Mouse (Mus musculus) midbrain, embryonic 13.5 days (tissue): ENCODE measurements around the gene Rgl2. TPM values are rescaled to one million over a fixed set of nuclear protein-coding genes. Genes with fewer than 3 reads are reported as not detected.
A peak's percentile ranks its signal among the peaks of the same experiment; 100 is the strongest.

Experiments
- ATAC-seq: fragments of 200-750 bp; cut with Nextera tagmentation; 2 replicates; pipeline ENCODE4 v1.8.0; 2017; ENCODE audit warnings: mild to moderate bottlenecking, moderate TSS enrichment, moderate library complexity
- H3K27ac ChIP-seq: fragments of 300-500 bp; sonication (generic); 2 replicates; pipeline ENCODE4 v1.5.1; 2015; ENCODE audit warnings: inconsistent platforms, mild to moderate bottlenecking, moderate library complexity
- H3K27me3 ChIP-seq: fragments of 300-500 bp; sonication (generic); 2 replicates; pipeline ENCODE4 v1.6.1; 2015; ENCODE audit warnings: mild to moderate bottlenecking, inconsistent platforms
- H3K36me3 ChIP-seq: fragments of 300-500 bp; sonication (generic); 2 replicates; pipeline ENCODE4 v1.6.1; 2015; ENCODE audit warnings: mild to moderate bottlenecking, inconsistent platforms
- H3K4me1 ChIP-seq: fragments of 300-500 bp; sonication (generic); replicated peaks from 2 replicates; pipeline ENCODE4 v1.6.1; 2015; ENCODE audit warnings: inconsistent platforms
- H3K4me2 ChIP-seq: fragments of 300-500 bp; sonication (generic); replicated peaks from 2 replicates; pipeline ENCODE4 v1.6.1; 2015; ENCODE audit warnings: moderate library complexity, mild to moderate bottlenecking, inconsistent platforms
- H3K4me3 ChIP-seq: fragments of 300-500 bp; sonication (generic); replicated peaks from 2 replicates; pipeline ENCODE4 v1.5.1; 2015; ENCODE audit warnings: mild to moderate bottlenecking, inconsistent platforms
- H3K9ac ChIP-seq: fragments of 300-500 bp; sonication (generic); replicated peaks from 2 replicates; pipeline ENCODE4 v1.6.1; 2015; ENCODE audit warnings: mild to moderate bottlenecking, inconsistent platforms
- H3K9me3 ChIP-seq: fragments of 300-500 bp; sonication (generic); 2 replicates; pipeline ENCODE4 v1.6.1; 2016; ENCODE audit warnings: mild to moderate bottlenecking, inconsistent platforms
- WGBS: fragments of 180-500 bp; shearing (Covaris S2); methylation state at CpG from one replicate; pipeline ENCODE4 v1.1.7; 2015; 5-methylcytosine and 5-hydroxymethylcytosine counted together
- polyA plus RNA-seq: library from polyadenylated mRNA; unstranded; fragments of >200 nt; fragmentation: Nextera tagmentation; extraction: Ambion mirVana; gene quantifications from 2 replicates; pipeline ENCODE4 v1.2.1, GENCODE M21; 2015

Rgl2 gene
- polyA plus RNA-seq, 1 experiment from 2014 or later, result 56.9 TPM

GRCm38 (mm10) chr17:33909869-33910250 lies 19.5 kb upstream of the Rgl2 start:
- peak overlapping the region; percentile 83 for H3K4me2 ChIP-seq
- H3K27me3 ChIP-seq, result no peaks in the 10 kb centered on the region
- H3K9ac ChIP-seq, result peak overlapping the region; percentile 93
- WGBS, result 0% methylated on average over 14 of the region's 14 CpGs
- ATAC-seq, result no peak; the same call in 1 of the 2 replicates
- H3K4me3 ChIP-seq, result peak overlapping the region; percentile 89
- H3K36me3 ChIP-seq, result peaks cover 38% of the 10 kb centered on the region
- H3K9me3 ChIP-seq, result no peaks in the 10 kb centered on the region
- peak overlapping the region; percentile 85 for H3K27ac ChIP-seq
- peaks cover 44% of the 10 kb centered on the region for H3K4me1 ChIP-seq

DNA sequence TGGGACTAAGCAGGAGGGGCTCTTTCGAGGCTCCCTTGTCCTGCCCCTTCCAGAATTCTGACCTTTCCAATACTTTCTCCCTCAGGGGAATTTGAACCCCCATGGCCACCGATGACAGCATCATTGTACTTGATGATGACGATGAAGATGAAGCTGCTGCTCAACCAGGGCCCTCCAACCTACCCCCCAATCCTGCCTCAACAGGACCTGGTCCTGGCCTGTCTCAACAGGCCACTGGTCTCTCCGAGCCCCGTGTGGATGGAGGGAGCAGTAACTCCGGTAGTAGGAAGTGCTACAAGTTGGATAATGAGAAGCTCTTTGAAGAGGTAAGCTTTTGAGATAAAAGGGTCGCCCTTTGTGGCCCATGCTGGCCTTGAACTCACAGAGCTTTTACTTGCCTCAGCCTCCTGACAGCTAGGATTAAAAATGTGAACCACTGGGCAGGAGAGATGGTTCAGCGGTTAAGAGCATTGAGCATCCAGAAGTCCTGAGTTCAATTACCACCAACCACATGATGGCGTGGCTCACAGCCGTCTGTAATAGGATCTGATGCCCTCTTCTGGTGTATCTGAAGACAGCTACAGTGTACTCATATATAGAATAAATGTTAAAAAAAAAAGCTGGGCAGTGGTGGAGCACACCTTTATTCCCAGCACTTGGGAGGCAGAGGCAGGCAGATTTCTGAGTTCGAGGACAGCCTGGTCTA lies 18.8 kb upstream of the Rgl2 start:
- Histone ChIP-seq H3K9me3 (no peaks in the 10 kb centered on the region), H3K4me3 (peak overlapping the region; percentile 89), H3K9ac (peak overlapping the region; percentile 93), H3K36me3 (peaks cover 42% of the 10 kb centered on the region), H3K27me3 (no peaks in the 10 kb centered on the region), H3K4me1 (peaks cover 50% of the 10 kb centered on the region), H3K27ac (peak overlapping the region; percentile 85; the same call in 1 of the 2 replicates), H3K4me2 (peak overlapping the region; percentile 83)
- no peak for ATAC-seq
- WGBS, result 57% methylated on average over 11 of the region's 11 CpGs

DNA sequence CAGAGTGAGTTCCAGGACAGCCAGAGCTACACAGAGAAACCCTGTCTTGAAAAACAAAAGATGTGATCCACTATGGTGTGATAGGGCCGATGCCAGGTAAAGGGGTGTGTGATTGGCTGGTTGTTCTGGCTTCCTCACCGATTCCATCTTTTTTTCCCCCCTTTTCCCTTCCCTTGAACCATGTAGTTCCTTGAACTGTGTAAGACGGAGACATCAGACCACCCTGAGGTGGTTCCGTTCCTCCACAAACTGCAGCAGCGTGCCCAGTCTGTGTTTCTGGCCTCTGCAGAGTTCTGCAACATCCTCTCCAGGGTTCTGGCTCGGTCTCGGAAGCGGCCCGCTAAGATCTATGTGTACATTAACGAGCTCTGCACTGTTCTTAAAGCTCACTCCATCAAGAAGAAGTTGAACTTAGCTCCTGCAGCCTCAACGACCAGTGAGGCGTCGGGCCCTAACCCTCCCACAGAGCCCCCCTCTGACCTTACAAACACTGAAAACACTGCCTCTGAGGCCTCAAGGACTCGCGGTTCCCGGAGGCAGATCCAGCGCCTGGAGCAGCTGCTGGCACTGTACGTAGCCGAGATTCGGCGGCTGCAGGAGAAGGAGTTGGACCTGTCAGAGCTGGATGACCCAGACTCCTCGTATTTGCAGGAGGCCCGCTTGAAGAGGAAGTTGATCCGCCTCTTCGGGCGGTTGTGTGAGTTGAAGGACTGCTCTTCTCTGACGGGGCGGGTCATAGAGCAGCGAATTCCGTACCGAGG lies 18.1 kb upstream of the Rgl2 start:
- Histone ChIP-seq H3K27ac (no peak overlapping the region), H3K4me3 (0 out of 2 replicates have a peak overlapping the region, but pooled peaks have one; percentile 3), H3K36me3 (peaks cover 42% of the 10 kb centered on the region), H3K4me2 (peak overlapping the region; percentile 83; the same call in 1 of the 2 replicates), H3K9ac (peak overlapping the region; percentile 14; the same call in 1 of the 2 replicates), H3K4me1 (peaks cover 51% of the 10 kb centered on the region), H3K27me3 (no peaks in the 10 kb centered on the region), H3K9me3 (no peaks in the 10 kb centered on the region)
- no peak for ATAC-seq
- 93% methylated on average over 31 of the region's 31 CpGs for WGBS

DNA sequence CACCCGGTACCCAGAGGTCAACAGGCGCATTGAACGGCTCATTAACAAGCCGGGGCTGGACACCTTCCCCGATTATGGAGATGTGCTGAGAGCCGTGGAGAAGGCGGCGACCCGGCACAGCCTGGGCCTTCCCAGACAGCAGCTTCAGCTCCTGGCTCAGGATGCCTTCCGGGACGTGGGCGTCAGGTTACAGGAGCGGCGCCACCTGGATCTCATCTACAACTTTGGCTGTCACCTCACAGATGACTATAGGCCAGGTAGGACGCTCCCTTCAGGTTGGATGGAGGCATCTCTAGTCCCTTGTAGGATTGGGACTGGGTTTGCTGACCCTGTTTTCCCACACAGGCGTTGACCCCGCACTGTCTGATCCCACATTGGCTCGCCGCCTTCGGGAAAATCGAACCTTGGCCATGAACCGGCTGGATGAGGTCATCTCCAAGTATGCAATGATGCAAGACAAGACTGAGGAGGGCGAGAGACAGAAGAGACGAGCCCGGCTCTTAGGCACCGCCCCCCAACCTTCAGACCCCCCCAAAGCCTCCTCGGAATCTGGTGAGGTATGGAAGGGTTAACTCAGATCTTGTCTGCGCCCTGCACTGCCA lies 17.4 kb upstream of the Rgl2 start:
- ATAC-seq, result no peak
- no peak overlapping the region for H3K4me2 ChIP-seq
- H3K9ac ChIP-seq, result peak overlapping the region; percentile 14; the same call in 1 of the 2 replicates
- H3K4me3 ChIP-seq, result no peak overlapping the region
- H3K9me3 ChIP-seq, result no peaks in the 10 kb centered on the region
- H3K4me1 ChIP-seq, result peaks cover 57% of the 10 kb centered on the region
- H3K27me3 ChIP-seq, result no peaks in the 10 kb centered on the region
- H3K36me3 ChIP-seq, result peaks cover 42% of the 10 kb centered on the region
- 92% methylated on average over 28 of the region's 28 CpGs for WGBS
- no peak overlapping the region for H3K27ac ChIP-seq

DNA sequence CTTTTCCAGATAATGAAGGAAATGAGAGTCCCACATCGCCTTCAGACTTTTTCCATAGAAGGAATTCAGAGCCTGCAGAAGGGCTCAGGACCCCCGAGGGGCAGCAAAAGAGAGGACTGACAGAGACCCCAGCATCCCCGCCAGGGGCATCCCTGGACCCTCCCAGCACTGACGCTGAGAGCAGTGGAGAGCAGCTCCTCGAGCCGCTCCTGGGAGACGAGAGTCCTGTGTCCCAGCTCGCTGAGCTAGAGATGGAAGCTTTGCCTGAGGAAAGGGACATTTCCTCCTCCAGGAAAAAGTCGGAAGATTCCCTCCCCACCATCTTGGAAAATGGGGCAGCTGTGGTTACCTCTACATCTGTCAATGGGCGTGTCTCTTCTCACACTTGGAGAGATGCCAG lies 16.1 kb upstream of the Rgl2 start:
- no peak overlapping the region for H3K4me3 ChIP-seq
- H3K9ac ChIP-seq, result no peak overlapping the region
- H3K27ac ChIP-seq, result no peak overlapping the region
- H3K36me3 ChIP-seq, result peaks cover 54% of the 10 kb centered on the region
- WGBS, result 93% methylated on average over 10 of the region's 10 CpGs
- H3K9me3 ChIP-seq, result no peaks in the 10 kb centered on the region
- H3K4me2 ChIP-seq, result no peak overlapping the region
- peaks cover 5% of the 10 kb centered on the region for H3K27me3 ChIP-seq
- ATAC-seq, result no peak
- H3K4me1 ChIP-seq, result peaks cover 63% of the 10 kb centered on the region

DNA sequence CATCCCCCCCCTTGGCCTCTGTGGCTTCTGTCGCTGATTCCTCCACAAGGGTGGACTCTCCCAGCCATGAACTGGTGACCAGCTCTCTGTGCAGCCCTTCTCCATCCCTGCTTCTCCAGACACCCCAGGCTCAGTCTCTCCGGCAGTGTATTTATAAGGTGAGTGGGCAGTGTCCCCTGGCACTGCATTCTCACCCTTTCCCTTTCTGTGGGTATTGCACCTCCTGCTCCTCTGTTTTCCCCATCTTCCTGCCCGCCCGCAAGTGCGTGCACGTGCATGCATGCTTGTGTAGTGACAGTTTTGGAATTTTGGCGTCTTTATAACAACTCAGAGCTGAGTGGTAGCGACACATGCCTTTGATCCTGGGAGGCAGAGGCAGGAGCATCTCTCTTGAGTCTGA lies 15.4 kb upstream of the Rgl2 start:
- Histone ChIP-seq H3K27ac (no peak overlapping the region), H3K4me2 (no peak overlapping the region), H3K36me3 (peaks cover 58% of the 10 kb centered on the region), H3K9me3 (no peaks in the 10 kb centered on the region), H3K9ac (no peak overlapping the region; the same call in 1 of the 2 replicates), H3K4me1 (peaks cover 68% of the 10 kb centered on the region), H3K27me3 (peaks cover 11% of the 10 kb centered on the region), H3K4me3 (no peak overlapping the region)
- 96% methylated on average over 8 of the region's 8 CpGs for WGBS
- ATAC-seq, result no peak

GRCm38 (mm10) chr17:33914969-33915391 lies 14.4 kb upstream of the Rgl2 start:
- no peak for ATAC-seq
- Histone ChIP-seq H3K27ac (peak overlapping the region; percentile 51; the same call in 1 of the 2 replicates), H3K4me1 (peaks cover 76% of the 10 kb centered on the region), H3K36me3 (peaks cover 58% of the 10 kb centered on the region), H3K27me3 (peaks cover 13% of the 10 kb centered on the region), H3K9ac (no peak overlapping the region), H3K9me3 (no peaks in the 10 kb centered on the region), H3K4me3 (peak overlapping the region; percentile 52), H3K4me2 (peak overlapping the region; percentile 64)
- 64% methylated on average over 13 of the region's 13 CpGs for WGBS

- peak within 1 kb of the TSS; percentile 82 for H3K27ac ChIP-seq
- peak within 1 kb of the TSS; percentile 52 for H3K4me3 ChIP-seq
- H3K4me1 ChIP-seq, result peaks cover 76% of the 10 kb centered on the region
- peak within 1 kb of the TSS; percentile 64 for H3K4me2 ChIP-seq
- peak within 1 kb of the TSS; percentile 64 for H3K9ac ChIP-seq
- peaks cover 13% of the 10 kb centered on the region for H3K27me3 ChIP-seq
- WGBS, result under 1% methylated on average over 27 of the region's 34 CpGs
- peaks cover 58% of the 10 kb centered on the region for H3K36me3 ChIP-seq
- ATAC-seq, result peak; percentile 95
- no peaks in the 10 kb centered on the region for H3K9me3 ChIP-seq
Observed at GRCm38 (mm10) chr17:33915671-33916250, 13.6 kb upstream of the Rgl2 start, which contains the start of the genes Tapbp and Zbtb22. Gene Tapbp (plus strand): TSS chr17:33915899. Gene Zbtb22 (plus strand): TSS chr17:33915904.

GRCm38 (mm10) chr17:33916294-33916693 lies 13.0 kb upstream of the Rgl2 start:
- peak overlapping the region; percentile 52 for H3K4me3 ChIP-seq
- H3K27me3 ChIP-seq, result peaks cover 13% of the 10 kb centered on the region
- ATAC-seq, result peak; percentile 14; the same call in 1 of the 2 replicates
- 2% methylated on average over 20 of the region's 20 CpGs for WGBS
- H3K4me2 ChIP-seq, result peak overlapping the region; percentile 64
- peaks cover 54% of the 10 kb centered on the region for H3K36me3 ChIP-seq
- H3K9ac ChIP-seq, result peak overlapping the region; percentile 64
- H3K4me1 ChIP-seq, result peaks cover 72% of the 10 kb centered on the region
- H3K9me3 ChIP-seq, result no peaks in the 10 kb centered on the region
- H3K27ac ChIP-seq, result peak overlapping the region; percentile 82

- Histone ChIP-seq H3K4me1 (peaks cover 66% of the 10 kb centered on the region), H3K4me2 (peak overlapping the region; percentile 64), H3K9me3 (no peaks in the 10 kb centered on the region), H3K4me3 (peak overlapping the region; percentile 52), H3K36me3 (peaks cover 46% of the 10 kb centered on the region), H3K9ac (peak overlapping the region; percentile 64), H3K27ac (no peak overlapping the region), H3K27me3 (peaks cover 13% of the 10 kb centered on the region)
- WGBS, result 73% methylated on average over 31 of the region's 31 CpGs
- no peak for ATAC-seq
Observed at GRCm38 (mm10) chr17:33916847-33917655, 12.3 kb upstream of the Rgl2 start.
